Mouse (Mus musculus): Measurements from ENCODE around the gene Cdc42ep2. TPM values are rescaled to one million over a fixed set of nuclear protein-coding genes. Genes with fewer than 3 reads are reported as not detected.

Cdc42ep2 gene
- total RNA-seq (2021), result 10 to 100 TPM; 10.8 to 11.2 TPM
- long read RNA-seq, experiment 1, transcript Cdc42ep2-201 (2 exons, 3,411 nt), result major isoform, 38 of 47 reads
- long read RNA-seq, experiment 1, partial matches to known transcripts, result 0 of 47 reads
- long read RNA-seq, experiment 1, other reads (novel, unspliced or antisense), result 9 of 47 reads
- long read RNA-seq, experiment 2, transcript Cdc42ep2-201 (2 exons, 3,411 nt), result major isoform, 18 of 18 reads
- long read RNA-seq, experiment 2, partial matches to known transcripts, result 0 of 18 reads
- long read RNA-seq, experiment 2, other reads (novel, unspliced or antisense), result 0 of 18 reads

GRCm38 (mm10) chr19:5924713-5925093 lies at the start of gene Cdc42ep2:
Gene Cdc42ep2, minus strand, starts transcription at chr19:5924816.
- peak; percentile 98 for DNase-seq

DNA sequence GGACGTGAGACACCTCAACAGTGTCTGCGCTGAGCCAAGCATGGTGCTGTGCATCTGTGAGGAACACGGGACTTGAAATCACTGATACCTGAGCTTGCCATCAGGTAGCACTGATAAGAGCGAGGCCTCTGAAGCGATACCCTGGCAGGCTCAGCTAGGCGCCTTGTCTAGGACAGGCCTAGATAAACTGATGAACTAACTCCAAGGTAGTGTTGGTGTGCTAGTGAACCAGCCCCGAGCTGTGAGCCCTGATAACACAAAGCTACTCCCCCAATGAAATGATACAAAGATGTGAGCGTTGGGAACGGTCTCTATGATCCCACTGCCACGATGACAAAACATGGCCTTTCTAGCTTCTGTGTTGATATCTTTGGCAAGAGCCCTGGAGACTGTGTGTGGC lies 43.0 kb upstream of the Cdc42ep2 start:
- DNase-seq, result no peak

DNA sequence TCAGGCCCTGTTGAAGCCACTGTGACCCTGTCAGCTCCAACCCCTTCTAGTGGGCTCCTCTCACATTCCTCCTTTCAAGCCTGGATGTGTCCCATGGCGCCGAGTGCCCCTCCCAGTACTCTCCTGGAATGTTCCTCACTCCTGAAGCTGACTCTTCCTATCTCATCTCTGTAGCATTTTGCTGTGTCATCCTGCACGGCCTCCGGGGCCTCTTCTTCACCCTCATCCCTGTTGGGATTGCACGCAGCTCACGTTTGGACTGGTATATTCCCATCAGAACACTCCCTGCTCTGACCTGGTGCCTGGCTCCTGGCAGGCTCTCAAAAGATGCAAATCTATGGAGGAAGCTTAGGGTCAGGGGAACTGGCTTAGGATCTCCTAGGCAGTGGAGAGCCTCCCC lies 42.2 kb upstream of the Cdc42ep2 start:
- DNase-seq, result no peak

GRCm38 (mm10) chr19:5965910-5966309 lies 41.3 kb upstream of the Cdc42ep2 start:
- no peak for DNase-seq

- DNase-seq, result peak; percentile 85
Observed at GRCm38 (mm10) chr19:5965280-5965679, 40.7 kb upstream of the Cdc42ep2 start.

- no peak for DNase-seq
Observed at GRCm38 (mm10) chr19:5964804-5965203, 40.2 kb upstream of the Cdc42ep2 start.

GRCm38 (mm10) chr19:5963883-5964562 lies 39.4 kb upstream of the Cdc42ep2 start, which contains the start of gene Pola2:
Gene Pola2, minus strand, starts transcription at chr19:5964202.
- peak; percentile 94 for DNase-seq

- DNase-seq, result no peak
Observed at GRCm38 (mm10) chr19:5962651-5963050, 38.0 kb upstream of the Cdc42ep2 start.

- no peak for DNase-seq
Observed at GRCm38 (mm10) chr19:5957371-5957770, 32.8 kb upstream of the Cdc42ep2 start.

GRCm38 (mm10) chr19:5956685-5957084 lies 32.1 kb upstream of the Cdc42ep2 start:
- peak; percentile 90 for DNase-seq

- DNase-seq, result peak; percentile 33
Observed at GRCm38 (mm10) chr19:5955704-5956670, 31.4 kb upstream of the Cdc42ep2 start.

DNA sequence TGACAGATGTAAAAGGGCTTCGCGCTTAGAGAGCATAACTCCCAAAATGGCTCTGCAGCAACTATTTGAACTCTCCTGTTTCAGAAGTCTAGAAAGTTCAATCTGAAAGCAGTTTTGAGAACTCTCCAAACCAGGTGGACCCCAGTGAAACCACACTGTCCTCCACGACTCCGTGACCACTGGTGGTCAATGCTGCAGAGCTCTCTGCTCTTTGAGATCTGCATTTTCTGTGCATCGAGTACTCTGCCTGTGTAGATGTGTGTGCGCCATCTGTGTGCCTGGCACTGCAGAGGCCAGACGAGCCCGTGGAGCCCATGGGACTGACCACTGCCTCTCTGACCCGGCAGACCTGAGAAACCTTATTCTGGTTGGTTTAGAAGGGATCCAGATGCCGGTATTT lies 30.3 kb upstream of the Cdc42ep2 start:
- DNase-seq, result no peak

DNA sequence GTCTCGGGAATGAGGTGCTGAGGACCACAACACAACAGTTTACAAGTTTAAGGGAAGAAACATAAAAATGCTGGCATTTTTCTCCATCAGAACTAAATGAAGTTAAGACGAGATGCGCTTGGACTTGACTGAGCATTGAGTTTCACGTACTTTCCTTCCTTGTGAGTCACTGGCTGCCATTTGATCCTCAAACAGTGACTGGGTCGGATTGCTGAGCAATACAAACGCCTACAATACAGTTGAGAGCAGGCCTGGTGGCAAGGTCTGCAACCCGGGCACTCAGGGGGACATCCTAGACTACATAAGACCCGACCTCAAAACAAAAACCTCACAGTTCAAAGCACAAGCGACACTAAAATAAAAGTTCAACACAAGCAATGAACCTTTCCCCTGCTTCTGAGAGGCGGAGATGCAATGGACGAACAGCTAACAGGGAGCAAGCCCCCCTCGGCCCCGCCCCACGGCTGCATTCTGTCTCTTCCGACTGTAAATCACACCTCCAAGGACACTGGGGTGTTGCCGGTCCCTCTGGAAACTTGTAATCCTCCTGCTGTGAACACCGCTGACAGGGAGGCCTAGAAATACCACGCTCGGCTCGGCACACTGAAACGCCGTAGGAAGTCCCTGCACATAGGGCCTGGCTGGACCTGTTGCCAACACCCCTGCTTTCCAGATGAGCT lies 29.6 kb upstream of the Cdc42ep2 start:
- DNase-seq, result peak; percentile 68

DNA sequence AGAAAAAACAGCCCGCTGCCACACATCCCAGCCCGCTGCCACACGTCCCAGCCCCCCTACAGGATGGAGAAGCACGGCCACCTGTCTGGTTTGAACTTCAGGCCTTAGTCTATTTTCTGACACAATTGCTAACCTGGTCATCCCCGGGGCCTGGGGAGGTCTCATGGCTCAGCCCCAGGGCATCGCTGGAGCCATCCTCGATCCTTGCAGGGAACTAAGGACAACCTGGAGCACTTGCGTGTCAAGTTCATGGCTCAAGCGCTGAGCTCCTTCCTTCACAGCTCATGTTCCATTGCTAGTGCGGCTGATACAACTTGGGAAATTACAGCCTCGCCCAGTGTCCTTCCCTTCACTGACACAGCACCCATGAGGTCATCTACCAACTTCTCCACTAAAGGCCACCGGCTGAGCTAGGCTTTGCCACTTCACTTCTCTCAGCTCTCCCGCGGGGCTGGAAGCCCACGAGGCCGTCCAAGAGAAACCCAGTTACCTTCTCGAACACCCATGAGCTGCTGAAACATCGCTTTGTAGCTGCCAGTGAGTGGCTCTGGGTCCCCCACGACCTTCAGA lies 28.7 kb upstream of the Cdc42ep2 start:
- DNase-seq, result peak; percentile 47

GRCm38 (mm10) chr19:5952071-5952691 lies 27.6 kb upstream of the Cdc42ep2 start:
- DNase-seq, result peak; percentile 71

- DNase-seq, result no peak
Observed at GRCm38 (mm10) chr19:5951631-5952030, 27.0 kb upstream of the Cdc42ep2 start.

DNA sequence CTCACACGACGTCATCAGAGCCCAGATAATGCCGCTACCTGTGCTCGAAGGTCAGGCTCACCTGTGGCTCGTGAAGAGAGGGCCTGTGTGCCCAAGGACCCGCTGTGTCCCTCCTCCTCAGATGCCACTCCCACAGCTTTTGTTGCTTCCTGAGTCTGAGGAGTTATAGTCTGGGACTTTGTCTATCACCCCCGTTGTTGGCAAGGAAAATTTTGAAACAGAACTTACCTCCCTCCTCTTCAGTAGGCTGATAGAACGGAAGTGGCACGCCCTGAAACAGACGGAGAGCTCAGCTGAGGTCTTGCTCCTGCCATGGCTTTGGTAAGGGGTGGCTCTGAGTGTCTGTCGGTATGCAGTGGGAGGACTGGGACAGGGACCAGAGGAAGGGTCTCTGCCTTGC lies 25.6 kb upstream of the Cdc42ep2 start:
- no peak for DNase-seq

DNA sequence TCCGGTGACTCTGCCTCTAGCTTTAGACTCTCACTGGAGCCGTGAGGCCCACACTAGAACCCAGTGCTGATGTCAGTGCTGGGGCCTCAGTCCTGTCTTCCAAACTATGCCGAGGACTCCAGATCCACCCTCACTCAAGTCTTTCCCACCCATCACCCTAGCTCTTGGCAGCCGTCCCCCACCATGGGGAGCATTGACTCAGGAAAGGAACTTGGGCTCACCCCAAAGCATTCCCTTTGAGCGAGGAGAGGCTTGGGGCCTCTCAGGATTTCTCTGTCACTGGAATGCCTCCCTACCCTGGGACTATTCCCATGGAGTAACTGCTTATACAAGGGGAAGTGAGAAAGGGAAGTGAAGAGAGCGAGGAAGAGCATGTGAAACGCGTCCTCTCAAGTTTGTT lies 21.3 kb upstream of the Cdc42ep2 start:
- DNase-seq, result peak; percentile 42

DNA sequence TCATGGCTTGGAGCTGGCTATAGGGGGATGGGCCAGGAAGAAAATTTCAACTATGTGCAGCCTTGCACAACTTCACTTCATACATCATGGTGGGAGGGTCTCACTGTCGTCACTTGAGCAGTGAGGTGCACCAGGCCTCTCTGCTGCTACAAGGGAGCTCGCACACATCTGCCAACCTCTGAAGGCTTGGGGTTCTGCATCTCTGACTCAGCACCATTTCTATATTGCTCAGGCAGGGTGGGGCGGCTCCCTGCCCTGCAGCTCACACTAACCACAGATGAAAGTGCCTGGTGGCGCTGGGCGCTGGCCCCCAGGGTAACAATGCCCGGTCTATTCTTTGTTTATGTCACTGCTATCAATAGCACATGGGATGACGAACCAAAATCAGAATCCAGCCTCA lies 20.4 kb upstream of the Cdc42ep2 start:
- no peak for DNase-seq

DNA sequence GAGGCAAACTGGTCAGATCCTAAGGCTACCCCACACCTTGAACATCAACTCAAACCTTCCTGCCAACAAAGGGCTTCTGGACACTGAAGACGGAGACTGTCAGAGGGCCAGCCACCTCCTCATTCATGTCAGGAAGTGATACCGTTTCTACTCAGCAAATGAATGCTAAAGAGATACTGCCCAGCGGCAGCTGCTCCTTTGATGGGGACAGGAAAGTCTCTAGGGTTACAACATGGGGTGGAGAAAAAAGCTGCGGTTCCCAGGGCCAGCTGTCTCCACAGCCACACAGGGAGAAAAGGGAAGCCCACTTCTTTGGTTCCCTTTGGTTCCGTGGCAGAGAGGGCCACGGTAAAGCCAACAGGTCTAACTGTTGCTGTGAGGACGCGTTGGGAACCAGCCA lies 19.5 kb upstream of the Cdc42ep2 start:
- no peak for DNase-seq

GRCm38 (mm10) chr19:5943404-5943803 lies 18.8 kb upstream of the Cdc42ep2 start:
- no peak for DNase-seq

Data from adrenal gland, postnatal 10 days (tissue).